Mouse (Mus musculus) c-Kit-positive CD71-negative TER-119-negative erythroid progenitor cells, embryonic 14.5 days (primary cell): Measurements from ENCODE around the gene Myo9a.

ENCODE experiments used
- DNase-seq: peaks from one replicate; pipeline ENCODE4 v3.0.0-alpha.2; 2013; ENCODE audit warnings: low read depth

Myo9a gene

GRCm38 (mm10) chr9:59750267-59751065 lies at the start of gene Myo9a, which contains the start of gene Senp8:
Gene Myo9a, plus strand, starts transcription at chr9:59750896.
Gene Senp8, minus strand, starts transcription at chr9:59750710.
- peak; percentile 93 for DNase-seq

GRCm38 (mm10) chr9:59701094-59701493 lies 49.6 kb upstream of the Myo9a start:
- DNase-seq: no peak

- no peak for DNase-seq
Measured at GRCm38 (mm10) chr9:59703099-59703498, 47.6 kb upstream of the Myo9a start.

- no peak for DNase-seq
Measured at GRCm38 (mm10) chr9:59706850-59707825, 43.6 kb upstream of the Myo9a start.

- DNase-seq: no peak
Measured at GRCm38 (mm10) chr9:59709225-59709624, 41.5 kb upstream of the Myo9a start.

GRCm38 (mm10) chr9:59716275-59716898 lies 34.3 kb upstream of the Myo9a start:
- no peak for DNase-seq

- no peak for DNase-seq
Measured at GRCm38 (mm10) chr9:59718237-59718636, 32.5 kb upstream of the Myo9a start.

GRCm38 (mm10) chr9:59721144-59721543 lies 29.6 kb upstream of the Myo9a start:
- DNase-seq: no peak

GRCm38 (mm10) chr9:59723096-59723657 lies 27.5 kb upstream of the Myo9a start:
- DNase-seq: peak; percentile 73

GRCm38 (mm10) chr9:59723791-59724442 lies 26.8 kb upstream of the Myo9a start:
- DNase-seq: no peak

GRCm38 (mm10) chr9:59725515-59725914 lies 25.2 kb upstream of the Myo9a start:
- no peak for DNase-seq

GRCm38 (mm10) chr9:59727569-59728286 lies 23.0 kb upstream of the Myo9a start:
- no peak for DNase-seq

- DNase-seq: no peak
Measured at GRCm38 (mm10) chr9:59731136-59731535, 19.6 kb upstream of the Myo9a start.

- no peak for DNase-seq
Measured at GRCm38 (mm10) chr9:59733075-59733474, 17.6 kb upstream of the Myo9a start.

- DNase-seq: no peak
Measured at GRCm38 (mm10) chr9:59735394-59735793, 15.3 kb upstream of the Myo9a start.

- no peak for DNase-seq
Measured at GRCm38 (mm10) chr9:59740593-59740992, 10.1 kb upstream of the Myo9a start.

- no peak for DNase-seq
Measured at GRCm38 (mm10) chr9:59743903-59744302, 6.8 kb upstream of the Myo9a start.

- DNase-seq: no peak
Measured at GRCm38 (mm10) chr9:59748387-59748786, 2.3 kb upstream of the Myo9a start.

GRCm38 (mm10) chr9:59748969-59749368 lies 1.7 kb upstream of the Myo9a start:
- no peak for DNase-seq

- no peak for DNase-seq
Measured at GRCm38 (mm10) chr9:59749581-59750265, 973 bp upstream of the Myo9a start.
